Mouse (Mus musculus) thymus, adult 2 months (tissue): ENCODE measurements at regions not wholly inside any gene's neighbourhood (a gene's known extent, or its start where the extent isn't known, plus 50 kb on each side); places are given as distances from the start of the nearest gene placed in this dataset.

ENCODE experiments used
- CTCF ChIP-seq: fragments of 200-500 bp; IDR thresholded peaks from 2 replicates; pipeline ENCODE4 v1.5.1; 2012; ENCODE audit warnings: mild to moderate bottlenecking, control low read depth, low read length, moderate library complexity, borderline replicate concordance; ENCODE audit not compliant: control insufficient read depth, poor library complexity, insufficient read depth; ENCODE audit errors: extremely low read depth
- POLR2A ChIP-seq: fragments of 200-500 bp; IDR thresholded peaks from 2 replicates; pipeline ENCODE4 v1.6.1; 2012; ENCODE audit warnings: mild to moderate bottlenecking, low read length, control low read depth, moderate library complexity; ENCODE audit not compliant: control insufficient read depth, poor library complexity, insufficient read depth; ENCODE audit errors: extremely low read depth

DNA sequence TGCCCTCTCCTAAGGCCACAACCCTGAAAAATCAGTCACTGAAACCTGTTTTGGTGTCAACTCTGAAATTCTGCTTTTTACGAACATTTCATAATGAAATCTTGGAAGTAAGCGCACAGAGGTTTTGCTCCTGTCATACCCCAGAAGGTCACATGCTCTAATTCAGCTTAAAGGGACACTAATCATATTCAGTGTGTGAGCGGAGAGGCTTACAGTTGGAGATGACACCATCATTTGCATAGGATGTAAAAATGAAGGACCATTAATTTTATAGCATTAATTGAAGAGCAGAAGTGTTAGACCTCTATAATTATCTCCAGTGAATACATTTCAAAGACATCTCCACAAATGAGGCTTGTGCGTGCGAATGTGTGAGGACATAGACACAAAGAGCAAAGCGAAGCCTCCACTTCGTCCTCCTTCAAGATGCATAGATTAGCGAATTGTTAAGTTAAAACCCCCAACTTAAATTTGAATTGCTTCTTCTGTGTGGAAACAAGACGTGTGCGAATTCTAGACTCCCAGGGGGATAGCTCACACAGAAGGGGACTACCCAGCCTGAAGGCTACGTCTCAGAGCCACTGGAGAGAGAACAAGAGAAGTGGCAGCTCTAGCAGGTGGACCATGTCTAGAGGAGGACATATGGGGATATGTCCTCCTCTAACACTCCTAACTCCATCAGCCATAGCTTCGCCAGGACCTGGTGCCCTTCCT lies 479.0 kb upstream of the Kif2a start:
- TF ChIP-seq CTCF = no peak
- no peak for TF ChIP-seq POLR2A
